Mouse (Mus musculus) lung, postnatal 0 days (tissue): Measurements from ENCODE around the gene 1700001C19Rik. TPM values are rescaled to one million over a fixed set of nuclear protein-coding genes. Genes with fewer than 3 reads are reported as not detected.

Experiments used
- ATAC-seq: fragments of 200-750 bp; cut with Nextera tagmentation; 2 replicates; pipeline ENCODE4 v1.8.0; 2017; ENCODE audit warnings: moderate library complexity
- DNase-seq: peaks from one replicate; pipeline ENCODE4 v3.0.0-alpha.2; 2016; ENCODE audit warnings: low spot score
- H3K27ac ChIP-seq: fragments of 300-500 bp; sonication (generic); 2 replicates; pipeline ENCODE4 v1.5.1; 2014; ENCODE audit warnings: antibody characterized with exemption, mild to moderate bottlenecking, low read length, mixed read lengths
- H3K27me3 ChIP-seq: fragments of 300-500 bp; sonication (generic); replicated peaks from 2 replicates; pipeline ENCODE4 v1.6.1; 2014; ENCODE audit warnings: low read length, mixed read lengths; ENCODE audit not compliant: insufficient read depth
- H3K36me3 ChIP-seq: fragments of 300-500 bp; sonication (generic); 2 replicates; pipeline ENCODE4 v1.6.1; 2014; ENCODE audit warnings: low read length, mixed read lengths; ENCODE audit not compliant: insufficient read depth
- H3K4me1 ChIP-seq: fragments of 300-500 bp; sonication (generic); 2 replicates; pipeline ENCODE4 v1.6.1; 2014; ENCODE audit warnings: antibody characterized with exemption, low read depth, low read length, mixed read lengths; ENCODE audit not compliant: insufficient read depth
- H3K4me2 ChIP-seq: fragments of 300-500 bp; sonication (generic); replicated peaks from 2 replicates; pipeline ENCODE4 v1.6.1; 2014; ENCODE audit warnings: low read depth, mild to moderate bottlenecking, low read length, moderate library complexity, mixed read lengths
- H3K4me3 ChIP-seq: fragments of 300-500 bp; sonication (generic); 2 replicates; pipeline ENCODE4 v1.5.1; 2014; ENCODE audit warnings: low read depth, low read length
- H3K9ac ChIP-seq: fragments of 300-500 bp; sonication (generic); replicated peaks from 2 replicates; pipeline ENCODE4 v1.6.1; 2014; ENCODE audit warnings: low read depth, mild to moderate bottlenecking
- H3K9me3 ChIP-seq: fragments of 300-500 bp; sonication (generic); 2 replicates; pipeline ENCODE4 v1.6.1; 2016; ENCODE audit warnings: low read length, mixed read lengths
- CTCF ChIP-seq: IDR thresholded peaks from 2 replicates; pipeline ENCODE4 v1.5.1; 2016; ENCODE audit warnings: antibody characterized with exemption, mild to moderate bottlenecking
- EP300 ChIP-seq: IDR thresholded peaks from 2 replicates; pipeline ENCODE4 v1.6.1; 2016; ENCODE audit warnings: antibody characterized with exemption, mild to moderate bottlenecking, control low read depth
- WGBS: fragments of 180-500 bp; shearing (Covaris S2); extraction: QIAGEN DNeasy Blood & Tissue Kit; methylation state at CpG from one replicate; pipeline ENCODE4 v1.1.7; 2014; 5-methylcytosine and 5-hydroxymethylcytosine counted together
- polyA plus RNA-seq: library from polyadenylated mRNA; unstranded; fragments of >200 nt; fragmentation: Nextera tagmentation; extraction: Ambion mirVana; gene quantifications from 2 replicates; pipeline ENCODE4 v1.2.1, GENCODE M21; 2015

1700001C19Rik gene
- polyA plus RNA-seq, 1 experiment from 2014 or later, result 0.44 TPM

DNA sequence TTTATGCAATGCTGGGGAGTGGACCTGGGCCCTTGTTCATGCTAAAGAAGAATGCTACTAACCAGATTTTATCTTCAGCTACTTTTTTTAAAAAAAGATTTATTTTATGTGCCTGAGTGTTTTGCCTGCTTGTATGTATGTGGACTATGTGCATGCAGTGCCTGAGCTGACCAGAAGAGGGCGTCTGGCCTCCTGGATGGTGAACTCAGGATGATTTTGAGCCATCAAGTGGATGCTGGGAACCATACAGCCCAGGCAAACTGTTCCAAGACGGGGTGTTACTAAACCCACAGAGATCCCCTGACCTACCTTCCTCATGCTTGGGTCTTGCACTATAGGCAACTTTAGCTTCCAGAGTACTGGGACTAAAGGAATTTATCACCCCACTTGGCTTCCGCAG is 38.5 kb upstream of the 1700001C19Rik start:
- H3K4me2 ChIP-seq, result no peak overlapping the region
- peak; percentile 65 for TF ChIP-seq CTCF
- TF ChIP-seq EP300, result no peak
- H3K4me1 ChIP-seq, result no peaks in the 10 kb centered on the region
- no peak for ATAC-seq
- H3K27ac ChIP-seq, result no peak overlapping the region
- DNase-seq, result no peak
- no peaks in the 10 kb centered on the region for H3K9me3 ChIP-seq
- no peaks in the 10 kb centered on the region for H3K36me3 ChIP-seq
- no peaks in the 10 kb centered on the region for H3K27me3 ChIP-seq
- H3K9ac ChIP-seq, result no peak overlapping the region
- 60% methylated on average over 3 of the region's 3 CpGs for WGBS
- no peak overlapping the region for H3K4me3 ChIP-seq

DNA sequence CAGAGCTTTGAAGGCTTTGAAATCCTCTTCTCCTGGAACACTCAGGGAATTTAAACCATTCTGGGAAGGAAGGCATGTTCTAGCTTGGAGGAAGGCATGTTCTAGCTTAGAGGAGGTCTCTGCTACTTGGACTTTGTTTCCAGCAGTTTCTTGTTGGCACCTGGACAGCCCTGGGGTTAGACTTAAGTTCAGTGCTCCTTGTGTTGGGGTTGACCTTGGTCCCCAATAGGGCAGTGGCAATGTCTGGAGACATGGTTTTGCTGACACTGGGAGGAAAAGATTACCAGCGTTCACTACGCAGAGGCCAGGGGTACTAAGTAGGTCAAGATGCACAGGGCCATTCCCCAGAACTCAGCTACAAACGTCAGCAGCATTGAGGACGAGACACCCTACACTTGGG is 38.0 kb upstream of the 1700001C19Rik start:
- DNase-seq (no peak), ATAC-seq (no peak)
- TF ChIP-seq EP300, result no peak
- TF ChIP-seq CTCF, result no peak
- Histone ChIP-seq H3K27ac (no peak overlapping the region), H3K36me3 (no peaks in the 10 kb centered on the region), H3K9ac (no peak overlapping the region), H3K4me1 (no peaks in the 10 kb centered on the region), H3K4me3 (no peak overlapping the region), H3K9me3 (no peaks in the 10 kb centered on the region), H3K4me2 (no peak overlapping the region), H3K27me3 (no peaks in the 10 kb centered on the region)
- 84% methylated on average over 4 of the region's 4 CpGs for WGBS

DNA sequence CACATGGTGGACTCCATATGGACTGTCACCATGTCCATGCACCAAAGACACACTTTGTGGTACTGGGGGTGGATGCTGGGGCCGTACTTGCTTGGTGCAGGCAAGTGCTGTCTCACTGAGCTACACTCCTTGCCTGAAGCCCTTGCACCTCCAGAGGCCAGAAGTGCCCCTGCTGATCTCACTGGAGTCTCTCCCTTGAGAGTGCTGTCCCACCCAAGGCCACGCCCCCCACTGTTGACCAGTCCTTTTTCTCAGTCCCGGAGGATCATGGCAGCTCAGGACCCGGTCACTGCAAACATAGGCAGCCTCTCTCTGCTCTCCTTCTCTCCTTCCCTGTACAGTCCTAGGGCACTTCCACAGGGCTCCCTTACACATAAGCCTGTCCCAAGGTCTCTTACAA is 37.1 kb upstream of the 1700001C19Rik start:
- no peak overlapping the region for H3K9ac ChIP-seq
- 64% methylated on average over 4 of the region's 4 CpGs for WGBS
- H3K9me3 ChIP-seq, result no peaks in the 10 kb centered on the region
- TF ChIP-seq CTCF, result no peak
- no peak for TF ChIP-seq EP300
- H3K4me3 ChIP-seq, result no peak overlapping the region
- ATAC-seq (peak; percentile 25), DNase-seq (no peak)
- H3K36me3 ChIP-seq, result no peaks in the 10 kb centered on the region
- H3K4me1 ChIP-seq, result no peaks in the 10 kb centered on the region
- H3K4me2 ChIP-seq, result no peak overlapping the region
- no peak overlapping the region for H3K27ac ChIP-seq
- no peaks in the 10 kb centered on the region for H3K27me3 ChIP-seq

DNA sequence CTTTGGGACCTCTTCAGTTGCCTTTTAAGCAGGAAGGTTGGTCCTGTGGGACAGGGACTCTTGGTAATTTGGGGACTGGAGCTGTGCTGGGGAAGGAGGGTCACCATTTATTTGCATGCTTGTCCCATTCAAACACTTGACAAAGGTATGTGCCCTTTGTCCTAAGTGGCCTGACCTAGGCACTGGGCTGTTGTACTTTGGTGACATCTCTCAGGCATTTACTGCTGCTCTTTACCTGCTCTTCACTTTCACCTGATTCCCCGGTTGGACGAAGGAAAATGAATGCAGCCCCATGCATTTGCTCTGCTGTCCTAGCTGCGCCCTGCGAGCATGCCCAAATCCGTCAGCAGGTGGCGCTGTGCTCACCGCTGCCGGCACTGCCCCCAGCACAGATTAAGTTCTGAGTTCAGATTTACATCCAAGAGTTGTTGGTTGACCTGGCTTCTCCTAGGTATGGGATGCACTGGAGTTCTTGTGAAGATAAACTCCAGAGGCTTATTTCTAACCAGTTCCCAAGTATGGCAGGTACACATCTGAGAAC is 36.3 kb upstream of the 1700001C19Rik start:
- H3K9me3 ChIP-seq, result no peaks in the 10 kb centered on the region
- peak; percentile 92 for TF ChIP-seq CTCF
- no peak for TF ChIP-seq EP300
- no peak overlapping the region for H3K9ac ChIP-seq
- H3K4me2 ChIP-seq, result no peak overlapping the region
- DNase-seq (no peak), ATAC-seq (peak; percentile 51)
- no peaks in the 10 kb centered on the region for H3K36me3 ChIP-seq
- no peak overlapping the region for H3K27ac ChIP-seq
- WGBS, result 16% methylated on average over 8 of the region's 8 CpGs
- no peaks in the 10 kb centered on the region for H3K27me3 ChIP-seq
- no peak overlapping the region for H3K4me3 ChIP-seq
- H3K4me1 ChIP-seq, result no peaks in the 10 kb centered on the region

DNA sequence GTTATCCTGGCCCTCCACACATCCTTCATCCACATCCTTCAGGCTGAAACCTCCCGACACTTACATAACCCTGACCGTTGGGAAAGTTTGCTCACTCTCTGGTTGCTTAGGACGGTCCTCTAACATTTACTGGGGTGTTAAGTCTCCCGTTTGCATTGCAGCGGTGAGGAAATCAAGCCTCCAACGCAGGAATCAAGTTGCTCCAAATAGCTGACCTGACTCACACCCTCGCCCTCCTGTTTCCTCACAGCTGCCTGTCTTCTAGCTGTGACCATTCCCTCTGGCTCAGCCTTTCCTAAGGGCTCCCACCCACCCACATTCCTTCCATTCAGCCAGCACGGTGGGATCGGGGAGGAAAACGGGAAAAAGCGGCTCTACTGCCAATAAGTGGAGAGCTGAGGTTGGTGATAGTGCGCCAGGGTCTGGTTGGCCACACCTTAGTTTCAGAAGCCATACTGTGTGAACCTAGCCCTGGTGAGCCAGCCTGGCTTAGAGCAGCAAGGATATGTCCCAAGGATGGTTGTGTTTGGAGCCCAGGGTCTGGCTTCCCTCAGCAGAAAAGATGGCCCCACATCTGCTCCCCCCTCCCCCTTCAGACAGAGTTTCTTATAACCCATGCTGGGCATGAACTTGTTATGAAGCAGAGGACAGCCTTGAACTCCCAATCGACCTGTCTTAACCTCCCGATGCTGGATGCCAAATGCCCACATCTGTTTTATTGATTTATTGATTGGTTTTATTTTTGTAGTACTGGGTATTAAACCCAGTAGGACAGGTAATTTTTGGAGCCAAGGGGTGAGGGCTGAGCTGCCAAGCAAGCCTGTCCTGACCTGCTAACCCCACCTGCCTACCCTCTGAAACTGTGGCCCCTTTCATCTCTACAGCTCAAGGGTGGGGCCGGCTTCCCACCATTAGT is 35.5 kb upstream of the 1700001C19Rik start:
- Histone ChIP-seq H3K36me3 (no peaks in the 10 kb centered on the region), H3K9ac (no peak overlapping the region), H3K4me1 (no peaks in the 10 kb centered on the region; the same call in 1 of the 2 replicates), H3K9me3 (no peaks in the 10 kb centered on the region), H3K27me3 (no peaks in the 10 kb centered on the region), H3K4me2 (no peak overlapping the region), H3K27ac (no peak overlapping the region), H3K4me3 (no peak overlapping the region)
- peak; percentile 39 for ATAC-seq
- WGBS, result 26% methylated on average over 15 of the region's 15 CpGs
- peak; percentile 47 for TF ChIP-seq EP300
- TF ChIP-seq CTCF, result no peak
- peak; percentile 69 for DNase-seq

DNA sequence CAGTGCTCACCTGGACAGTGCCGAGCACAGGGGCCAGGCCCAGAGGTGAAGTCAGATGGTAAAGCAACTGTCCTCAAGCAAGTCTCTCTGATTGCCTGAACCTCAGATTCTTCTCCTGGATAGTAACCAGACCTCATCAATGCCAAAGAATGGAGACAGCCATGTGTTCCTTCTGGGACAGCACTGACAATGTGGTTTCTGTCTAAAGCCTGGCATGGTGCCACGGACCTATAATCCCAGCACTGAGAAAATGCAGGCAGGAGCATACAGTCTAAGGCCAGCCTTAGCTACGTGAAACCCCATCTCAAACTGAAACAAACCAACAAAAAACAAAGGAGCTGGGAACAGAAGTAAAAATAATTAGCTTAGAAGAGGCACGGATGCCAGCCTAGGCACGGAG is 33.5 kb upstream of the 1700001C19Rik start:
- Histone ChIP-seq H3K36me3 (no peaks in the 10 kb centered on the region), H3K9ac (no peak overlapping the region), H3K4me2 (no peak overlapping the region), H3K9me3 (no peaks in the 10 kb centered on the region), H3K4me1 (no peaks in the 10 kb centered on the region; the same call in 1 of the 2 replicates), H3K27me3 (no peaks in the 10 kb centered on the region), H3K27ac (no peak overlapping the region), H3K4me3 (no peak overlapping the region)
- no peak for ATAC-seq
- 72% methylated on average over 5 of the region's 5 CpGs for WGBS
- TF ChIP-seq CTCF, result no peak
- TF ChIP-seq EP300, result no peak
- DNase-seq, result no peak
